Mouse (Mus musculus) embryo, embryonic 11.5 days (tissue): ENCODE data around the gene Drd5.

ENCODE experiments used
- DNase-seq: peaks from one replicate; pipeline ENCODE4 v3.0.0-alpha.2; 2012; ENCODE audit warnings: low read depth, low spot score

Drd5 gene

DNA sequence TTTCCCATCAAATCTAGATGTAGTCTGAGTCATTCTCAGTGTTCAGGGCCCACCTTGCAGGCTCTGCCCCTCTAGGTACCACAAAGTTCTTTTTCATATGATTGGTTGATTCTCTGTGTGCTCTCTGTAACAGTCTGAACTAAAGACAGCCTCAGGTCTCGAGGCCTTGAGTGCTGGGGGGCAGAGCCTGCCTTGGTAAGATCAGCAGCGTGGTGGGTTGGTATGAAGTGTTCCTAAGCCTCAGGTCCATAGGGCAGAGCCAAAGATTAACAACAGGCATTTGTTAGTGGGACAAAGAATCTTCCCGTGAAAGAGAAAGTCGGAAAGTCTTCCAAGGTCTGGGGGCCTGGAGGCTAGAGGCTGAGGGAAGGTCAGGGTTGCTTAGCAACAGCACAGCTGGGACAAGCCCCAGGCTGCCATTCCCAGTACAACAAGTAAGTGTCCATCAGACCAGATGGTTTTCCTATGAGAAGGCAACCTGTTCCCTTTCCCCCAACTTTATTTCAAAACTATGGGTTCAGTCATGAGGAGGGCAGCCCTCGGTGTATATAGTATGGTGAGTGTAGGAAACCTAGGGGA lies 31.3 kb downstream of the Drd5 start:
- DNase-seq: no peak

DNA sequence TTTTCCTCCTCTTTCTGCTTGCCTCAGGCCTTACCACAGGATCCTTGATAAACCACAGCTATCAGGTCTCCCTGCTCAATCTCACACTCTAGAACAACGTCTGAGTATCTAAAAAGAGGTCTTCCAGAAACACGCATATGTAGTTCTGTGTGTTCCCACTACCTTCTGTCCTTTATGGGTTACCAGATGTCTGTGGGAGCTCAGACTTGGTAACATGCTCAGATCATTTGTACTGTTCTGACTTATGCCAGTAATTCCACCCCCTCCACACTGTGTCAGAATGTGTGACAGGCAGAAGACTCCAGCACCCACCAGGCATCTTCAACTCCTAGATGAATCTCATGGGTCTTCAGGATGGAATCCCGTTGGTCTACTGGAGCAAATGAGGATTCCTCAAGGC lies 37.8 kb downstream of the Drd5 start:
- DNase-seq: no peak

DNA sequence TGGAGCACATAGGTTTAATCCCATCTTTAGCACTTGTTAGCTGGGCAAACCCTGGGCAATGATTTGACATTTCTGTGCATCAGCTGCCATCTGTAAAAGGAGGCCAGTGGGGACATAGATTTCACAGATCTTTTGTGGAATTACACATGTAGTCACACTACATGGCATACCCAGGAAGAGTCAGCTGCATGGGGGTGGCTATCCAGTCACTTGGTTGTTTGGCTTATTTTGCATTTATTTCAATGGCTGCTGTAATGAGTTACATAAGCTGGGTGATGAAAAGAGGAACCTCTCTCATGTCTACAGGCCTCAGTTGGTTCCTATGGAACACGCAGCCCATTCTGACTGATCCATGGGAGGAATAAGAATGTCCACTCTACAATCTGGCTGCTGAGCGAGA lies 40.5 kb downstream of the Drd5 start:
- DNase-seq: no peak

DNA sequence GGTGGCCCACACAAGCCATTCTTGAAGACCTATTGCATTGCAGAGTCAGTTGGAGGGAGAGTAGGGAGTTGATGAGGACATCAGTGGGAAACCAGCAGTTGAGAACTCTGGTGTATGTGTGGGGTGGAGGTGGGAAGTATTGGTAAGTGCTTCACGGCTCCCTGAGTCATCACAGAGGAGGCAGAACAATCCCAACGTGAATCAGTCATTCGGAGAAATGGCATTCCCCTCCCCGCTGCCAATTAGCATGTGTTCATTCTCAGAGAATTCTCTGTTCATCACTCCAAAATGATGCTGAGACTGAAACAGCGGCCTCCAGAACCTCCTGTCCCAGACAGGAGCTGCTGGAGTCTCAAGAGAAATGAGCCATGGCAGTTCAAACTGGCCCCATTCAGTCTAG lies 45.2 kb downstream of the Drd5 start:
- DNase-seq: no peak

DNA sequence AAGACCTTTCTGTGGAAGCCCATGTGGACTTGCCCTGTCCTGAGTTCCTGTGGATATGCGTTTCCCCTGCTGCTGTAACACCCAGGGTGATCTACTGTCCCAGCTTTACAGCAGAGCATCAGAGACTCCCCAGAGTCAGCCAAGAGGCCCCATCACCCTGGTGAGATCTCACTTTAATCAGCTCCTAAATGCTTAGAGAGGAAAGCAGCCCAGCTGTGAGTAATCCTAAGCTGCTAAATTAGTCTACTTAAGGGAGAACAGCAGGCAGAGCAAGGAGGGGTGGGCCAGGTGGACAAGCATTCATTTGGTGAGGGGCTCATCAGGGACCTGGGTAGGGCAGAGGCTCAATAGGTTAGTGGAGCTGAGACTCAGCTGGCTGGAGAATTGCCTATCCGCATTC lies 46.4 kb downstream of the Drd5 start:
- no peak for DNase-seq

DNA sequence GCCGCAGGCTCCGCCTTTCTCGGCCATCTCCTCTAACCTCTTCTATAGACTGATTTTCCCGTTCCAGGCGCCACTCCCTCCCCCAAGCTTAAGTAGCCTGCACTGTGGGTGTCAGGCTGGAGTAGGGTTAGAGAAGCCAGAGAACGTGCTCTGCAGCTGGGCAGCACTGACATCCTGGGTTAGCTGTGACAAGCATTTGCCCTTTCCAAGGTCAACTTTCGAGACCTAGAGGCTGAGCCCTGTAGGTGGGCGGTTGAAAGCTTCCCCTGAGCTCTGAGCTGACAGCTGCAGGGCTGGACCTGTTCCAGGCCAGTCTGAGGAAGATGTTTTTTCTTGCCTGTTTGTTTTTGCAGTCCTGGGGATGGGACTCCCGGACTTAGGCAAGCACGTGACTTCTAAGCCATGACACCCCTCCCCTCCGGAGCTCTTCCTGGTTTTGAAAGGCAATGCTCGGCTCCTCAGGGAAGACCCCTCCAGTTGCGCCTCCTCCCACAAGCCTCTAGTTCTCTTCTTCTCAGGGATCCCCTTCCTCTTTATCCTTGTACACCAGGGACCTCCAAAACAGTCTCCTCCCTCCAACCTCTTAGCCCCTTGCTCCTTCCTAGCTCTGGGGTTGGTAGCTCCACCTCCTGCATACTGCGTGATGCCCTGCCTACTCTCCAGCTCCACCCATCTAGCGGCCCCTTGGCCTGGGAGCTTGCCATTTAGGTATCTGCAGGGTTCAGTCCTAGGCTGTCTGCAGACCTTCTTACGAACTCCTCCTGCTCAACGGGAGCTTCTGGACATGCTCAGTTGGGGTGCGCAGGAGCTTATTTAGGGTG lies 47.7 kb downstream of the Drd5 start:
- no peak for DNase-seq

DNA sequence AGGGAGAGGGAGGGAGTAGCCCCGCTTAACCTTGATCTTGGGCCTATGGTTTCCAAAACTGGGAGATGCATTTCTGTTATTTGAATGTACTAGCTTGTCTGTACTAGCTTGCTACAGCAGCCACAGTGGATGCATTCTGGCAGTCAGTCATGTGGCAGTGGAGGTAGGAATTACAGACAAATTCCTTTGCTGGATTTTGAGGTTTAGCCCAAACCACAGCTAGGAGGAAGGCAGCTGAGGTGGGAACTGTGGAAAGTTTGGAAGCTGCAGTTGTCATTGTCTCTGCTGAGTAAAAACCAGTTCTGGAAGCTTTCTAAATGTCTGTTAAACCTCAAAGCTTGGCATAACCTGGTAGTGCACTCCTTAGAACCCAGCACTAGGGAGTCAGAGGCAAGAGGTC lies 52.1 kb downstream of the Drd5 start:
- no peak for DNase-seq
